Mouse (Mus musculus) common myeloid progenitor, adult 5-6 weeks (primary cell): ENCODE data around the gene Il1rn. TPM values are rescaled to one million over a fixed set of nuclear protein-coding genes. Genes with fewer than 3 reads are reported as not detected.
A peak's percentile ranks its signal among the peaks of the same experiment; 100 is the strongest.

ENCODE experiments used
- ATAC-seq: replicated peaks from 2 replicates; pipeline ENCODE4 v1.8.0; 2016; ENCODE audit warnings: low read depth, mild to moderate bottlenecking, moderate TSS enrichment, inconsistent platforms; ENCODE audit not compliant: poor library complexity, severe bottlenecking
- total RNA-seq: library from RNA; stranded (forward); fragments of 200-1000, 187-1606 nt; gene quantifications from 2 replicates; pipeline ENCODE4 v1.2.3, GENCODE M21; 2017

Gene Il1rn
- 0.41 TPM in 1 of 2 replicates, not detected in the other for total RNA-seq

DNA sequence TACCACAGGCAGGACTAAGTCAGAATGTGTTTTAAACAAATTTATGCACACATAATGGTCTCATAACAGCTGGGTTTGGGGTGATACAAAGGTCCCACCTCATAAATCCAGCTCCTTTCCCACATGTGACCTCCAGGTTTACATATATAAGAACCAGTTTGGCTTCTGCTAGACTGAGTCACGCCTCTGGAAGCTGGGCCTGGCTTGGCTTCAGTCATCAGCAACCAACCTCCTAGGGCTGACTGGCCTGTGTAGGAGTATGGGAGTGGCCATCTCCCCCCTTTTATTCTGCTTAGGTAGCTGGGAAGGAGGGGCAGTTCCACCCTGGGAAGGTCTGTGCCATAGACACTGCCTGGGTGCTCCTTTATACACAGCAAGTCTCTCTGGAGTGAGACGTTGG lies at the start of gene Il1rn:
Gene Il1rn, plus strand, starts transcription at position 309 of the 400 bp plus-strand sequence.
- no peak for ATAC-seq

DNA sequence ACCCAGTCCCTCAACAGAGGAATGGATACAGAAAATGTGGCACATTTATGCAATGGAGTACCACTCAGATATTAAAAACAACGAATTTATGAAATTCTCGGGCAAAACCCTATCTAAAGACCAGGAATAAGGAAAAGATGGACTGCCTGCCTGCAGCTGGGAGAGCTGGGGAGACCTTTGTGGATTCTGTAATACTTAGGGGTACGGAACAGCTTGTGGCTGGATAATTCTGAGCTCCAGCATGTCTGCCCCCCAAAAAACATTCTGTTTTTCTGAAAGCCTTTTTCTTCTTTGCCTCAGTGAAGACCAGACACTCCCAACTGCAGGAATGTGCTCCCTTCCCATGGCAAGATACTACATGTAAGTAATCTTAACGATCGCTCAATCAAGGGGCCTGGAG lies 45.8 kb upstream of the Il1rn start, which contains the start of gene Il1f10:
Gene Il1f10, plus strand, starts transcription at position 301 of the 400 bp plus-strand sequence.
- ATAC-seq: no peak

DNA sequence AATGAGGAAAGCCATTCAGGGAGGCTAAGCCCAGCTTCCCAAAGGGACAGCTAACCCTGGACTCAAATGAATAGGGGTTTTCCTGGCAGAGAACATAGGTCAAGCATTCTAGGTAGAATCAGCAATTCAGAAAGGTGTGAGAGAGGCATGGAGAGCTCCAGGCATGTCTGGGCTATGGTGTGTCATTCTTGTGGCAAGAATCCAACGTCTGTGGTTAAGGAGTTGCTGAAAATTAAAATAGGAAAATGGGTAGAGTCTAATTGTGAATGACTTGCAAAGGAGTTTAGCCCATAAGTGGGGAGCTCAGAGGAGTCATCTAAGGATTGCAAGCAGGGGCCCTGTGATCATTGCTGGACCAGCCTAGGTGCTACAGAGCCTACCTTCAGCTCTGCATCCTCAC lies 42.0 kb upstream of the Il1rn start:
- no peak for ATAC-seq

DNA sequence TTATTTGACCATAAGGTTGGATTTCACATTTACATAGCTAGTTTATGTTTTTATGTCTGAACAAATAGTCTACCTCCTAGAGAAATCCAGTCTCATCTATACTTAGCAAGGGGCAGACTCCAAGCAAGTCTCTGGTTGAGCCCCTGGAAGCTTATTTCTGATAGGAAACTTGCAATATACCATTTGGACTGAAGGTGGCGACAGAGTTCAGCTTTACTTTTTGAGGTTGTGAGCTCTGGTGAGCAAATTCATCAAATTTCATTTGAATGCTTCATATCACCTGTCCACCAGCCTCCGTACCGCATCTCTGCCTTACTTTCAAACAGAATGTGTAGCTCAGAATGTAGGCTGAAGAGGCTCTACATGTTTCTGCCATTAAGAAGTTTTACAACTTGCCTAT lies 39.8 kb upstream of the Il1rn start:
- peak; percentile 82 for ATAC-seq

DNA sequence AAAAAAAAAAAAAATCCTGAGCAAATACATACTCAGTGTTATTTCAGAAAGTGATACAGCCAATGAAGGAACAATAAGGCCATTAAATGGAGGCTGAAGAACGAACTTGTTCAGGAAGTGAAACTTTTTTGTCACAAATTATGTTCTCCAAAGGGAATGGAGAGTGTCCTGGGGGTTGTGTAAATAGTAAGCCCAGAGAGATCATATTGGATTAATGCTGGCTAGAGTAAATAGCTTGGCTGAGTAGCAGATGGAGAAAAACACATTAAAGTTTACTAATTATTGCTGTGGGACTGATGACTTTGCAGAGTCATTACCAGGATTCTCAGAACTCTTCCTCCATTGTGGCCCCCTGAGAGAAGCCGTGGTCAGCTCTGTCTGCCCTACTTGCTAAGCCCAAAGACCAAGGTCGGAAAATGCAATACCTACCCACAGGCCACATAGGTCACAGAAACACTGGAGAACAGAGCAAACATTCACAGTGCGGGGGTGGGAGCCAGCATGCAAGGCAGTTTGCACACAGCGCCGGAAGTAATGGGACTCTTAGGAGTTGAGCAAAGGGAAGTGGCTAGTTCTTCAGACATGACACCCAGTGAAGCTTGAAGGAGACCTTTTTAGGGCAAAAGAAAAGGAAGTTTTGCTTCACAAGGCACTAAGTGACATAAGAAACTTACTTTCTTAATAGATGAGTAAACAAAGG lies 25.2 kb upstream of the Il1rn start:
- ATAC-seq: peak; percentile 89

DNA sequence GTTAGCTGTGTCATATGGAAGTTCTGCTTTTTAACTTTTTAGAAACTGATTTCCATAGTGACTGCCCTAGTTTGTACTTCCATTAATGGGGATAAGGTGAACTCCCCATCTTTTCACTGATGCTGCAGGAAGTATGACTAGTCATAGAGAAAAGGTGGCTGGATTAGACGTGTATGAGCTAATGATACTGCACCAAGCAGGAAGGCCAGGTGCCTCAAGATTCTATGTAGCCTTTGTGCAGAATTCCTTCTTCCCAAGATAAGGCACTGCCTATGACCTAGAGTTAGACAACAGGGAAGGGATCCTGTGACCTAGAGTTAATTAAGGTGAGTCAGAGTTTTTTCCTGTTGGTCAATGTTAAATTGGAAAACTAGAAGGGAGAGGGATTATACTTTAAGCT lies 19.7 kb upstream of the Il1rn start:
- no peak for ATAC-seq

DNA sequence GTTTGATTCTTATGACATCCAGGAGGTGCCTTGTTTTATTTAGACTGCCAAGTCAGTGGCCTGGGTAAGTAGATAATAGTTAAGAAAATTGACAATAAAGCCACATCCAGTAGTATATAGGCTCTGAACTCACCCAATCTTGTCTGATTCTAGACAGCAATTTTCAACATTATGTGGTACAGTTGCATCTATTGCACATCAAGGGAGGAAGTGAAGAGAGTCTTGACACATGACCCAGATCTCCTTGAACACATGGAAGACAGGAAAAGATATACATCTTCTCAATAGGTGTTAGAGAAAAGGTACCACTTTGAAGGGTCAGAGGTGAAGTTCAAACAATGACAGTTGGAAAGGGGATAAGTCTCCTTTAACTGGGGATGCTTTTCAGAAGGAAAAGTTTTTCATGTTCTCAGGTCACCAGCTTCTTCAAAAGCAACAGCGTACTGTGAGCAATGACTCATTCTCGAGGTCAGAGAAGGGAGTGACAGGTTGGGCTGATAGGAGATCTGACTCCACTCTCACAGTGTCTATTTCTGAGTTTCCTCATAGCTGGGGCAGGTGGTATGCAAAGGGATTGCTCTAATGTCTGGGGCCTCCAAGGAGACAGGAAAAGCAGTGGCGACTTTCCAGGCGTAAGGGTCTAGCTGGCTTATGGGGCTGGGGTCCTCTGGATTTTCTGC lies 18.6 kb upstream of the Il1rn start:
- 0 out of 2 replicates have a peak, but pooled peaks have one; percentile 36 for ATAC-seq

DNA sequence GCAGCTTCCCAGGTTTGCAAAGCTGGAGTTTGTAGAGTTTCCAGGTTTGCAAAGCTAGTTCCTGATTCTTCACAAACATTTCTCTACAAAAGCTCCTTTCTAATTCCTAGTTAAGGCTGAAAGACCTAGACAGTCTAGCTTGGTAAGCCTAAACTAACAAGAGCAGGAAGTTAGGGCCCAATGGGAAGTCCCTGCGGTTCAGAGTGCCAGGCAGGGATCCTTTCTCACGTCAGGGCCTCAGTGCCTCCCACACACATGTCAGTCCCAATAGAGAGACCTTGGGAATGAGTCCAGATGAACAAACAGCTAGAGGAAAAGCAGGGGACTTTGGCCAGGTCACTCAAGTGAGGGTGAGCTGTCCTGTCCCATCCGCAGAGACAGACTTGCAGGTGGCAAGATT lies 1.3 kb upstream of the Il1rn start:
- ATAC-seq: peak; percentile 83

DNA sequence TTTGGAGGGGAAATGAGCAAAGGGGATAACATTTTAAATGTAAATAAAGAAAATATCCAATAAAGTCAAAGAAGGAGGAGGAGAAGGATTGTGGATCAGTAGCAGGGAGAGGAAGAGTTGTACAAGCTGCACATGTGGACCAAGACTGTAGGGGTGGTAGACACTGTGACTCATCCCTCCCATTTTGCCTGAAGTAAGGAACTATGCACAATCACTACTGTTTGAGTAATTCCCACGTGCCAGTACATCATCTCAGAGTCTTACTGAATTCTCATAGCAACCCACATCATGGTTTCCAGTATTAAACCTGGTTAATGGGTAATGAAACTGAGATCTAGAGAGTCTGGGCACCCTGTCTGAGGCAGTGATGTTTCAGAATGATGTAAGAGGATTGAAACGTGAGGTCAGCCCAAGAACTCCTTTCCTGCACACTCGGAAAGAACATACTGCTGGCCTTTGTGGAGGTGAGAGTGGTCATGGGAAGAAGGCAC lies 4.8 kb downstream of the Il1rn start:
- ATAC-seq: no peak

DNA sequence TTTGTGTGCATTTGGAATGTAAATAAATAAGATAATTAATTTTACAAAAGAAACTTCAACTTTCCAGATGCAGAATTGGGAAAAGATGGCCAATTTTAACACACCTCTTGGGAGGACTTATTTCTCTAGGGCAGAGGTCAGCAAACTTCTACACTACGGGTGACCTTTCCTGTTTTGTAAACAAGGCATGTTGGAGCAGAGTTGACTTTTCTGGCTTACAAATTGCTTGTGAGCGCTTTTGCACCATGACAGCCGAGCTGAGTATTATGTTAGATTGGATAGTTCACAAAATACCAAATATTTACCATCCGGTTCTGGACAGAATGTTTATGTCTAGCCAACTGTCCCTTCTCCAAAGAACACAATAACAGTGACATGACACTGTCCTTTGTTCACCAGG lies 8.0 kb downstream of the Il1rn start:
- no peak for ATAC-seq

DNA sequence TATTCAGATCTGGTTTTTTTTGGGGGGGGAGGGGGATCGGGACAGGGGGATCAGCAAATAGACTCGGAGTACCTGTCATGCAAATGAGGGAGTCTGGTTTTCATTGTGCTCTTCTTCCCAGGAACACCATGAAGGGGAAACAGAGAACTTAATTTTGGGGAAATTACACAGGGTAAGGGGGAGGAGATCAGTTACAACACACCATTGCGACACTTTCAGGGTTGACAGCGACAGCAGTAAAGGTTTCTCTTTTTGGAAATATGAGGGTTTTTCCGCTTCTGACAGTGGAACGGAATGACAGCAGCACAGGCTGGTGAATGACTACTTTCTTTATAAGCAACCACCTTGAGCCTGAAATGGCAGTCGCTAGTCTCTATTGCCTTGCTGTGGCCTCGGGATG lies 8.4 kb downstream of the Il1rn start:
- peak; percentile 74 for ATAC-seq

DNA sequence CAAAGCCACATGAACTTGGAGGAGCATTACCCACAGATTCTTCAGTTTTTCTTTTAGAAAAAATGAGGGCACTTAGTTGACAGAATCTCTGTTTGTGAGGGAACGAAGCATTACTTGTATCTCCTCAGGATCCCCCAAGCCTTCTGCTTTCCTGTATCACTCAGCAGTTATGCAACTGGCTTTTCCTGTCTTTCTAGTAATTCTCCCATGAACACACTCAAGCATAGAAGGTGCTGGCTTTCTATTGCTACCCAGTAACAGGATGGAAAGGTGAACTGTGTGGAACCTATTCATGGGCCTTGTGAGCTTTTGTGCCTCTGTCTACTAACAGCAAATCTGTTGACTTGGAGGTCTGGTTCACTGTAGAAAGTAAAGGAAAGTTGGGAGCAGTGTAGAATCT lies 11.3 kb downstream of the Il1rn start:
- no peak for ATAC-seq

DNA sequence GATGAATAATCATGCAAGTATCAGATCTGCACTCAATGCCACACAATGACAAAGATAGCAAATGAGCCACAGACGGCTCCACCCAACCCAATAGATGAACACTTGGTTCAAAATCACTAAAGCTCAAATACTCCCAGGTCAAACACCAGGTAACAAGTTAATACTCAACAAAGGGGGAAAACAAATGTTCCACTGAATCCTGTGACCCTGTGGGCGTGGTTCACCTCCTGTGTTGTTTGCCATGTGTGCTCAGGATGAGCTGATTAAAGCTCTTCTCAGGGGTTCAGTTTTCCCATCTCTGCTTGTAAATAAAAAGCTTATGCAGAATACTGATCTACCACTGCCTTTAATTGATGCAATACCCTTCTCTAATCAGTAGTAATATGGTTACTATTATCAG lies 14.5 kb downstream of the Il1rn start:
- no peak for ATAC-seq

DNA sequence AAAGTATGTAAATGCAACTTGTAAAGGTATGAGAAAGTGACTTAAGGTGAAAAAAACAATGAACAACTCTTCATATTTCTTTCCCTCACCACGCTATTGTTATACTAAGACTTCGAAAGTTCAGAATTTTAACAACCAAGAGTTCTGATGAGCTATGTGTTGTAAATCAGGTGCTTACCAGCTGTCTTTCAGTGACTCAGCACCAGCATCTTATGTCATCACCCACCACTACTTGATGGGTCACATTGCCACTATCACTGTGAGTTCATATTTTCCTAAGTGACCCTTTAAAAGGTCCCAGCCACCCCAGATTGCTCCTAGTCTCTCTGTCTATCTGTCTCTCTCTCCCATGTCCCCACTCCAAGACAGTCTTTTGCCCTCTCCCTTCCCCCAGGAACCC lies 16.4 kb downstream of the Il1rn start:
- no peak for ATAC-seq

DNA sequence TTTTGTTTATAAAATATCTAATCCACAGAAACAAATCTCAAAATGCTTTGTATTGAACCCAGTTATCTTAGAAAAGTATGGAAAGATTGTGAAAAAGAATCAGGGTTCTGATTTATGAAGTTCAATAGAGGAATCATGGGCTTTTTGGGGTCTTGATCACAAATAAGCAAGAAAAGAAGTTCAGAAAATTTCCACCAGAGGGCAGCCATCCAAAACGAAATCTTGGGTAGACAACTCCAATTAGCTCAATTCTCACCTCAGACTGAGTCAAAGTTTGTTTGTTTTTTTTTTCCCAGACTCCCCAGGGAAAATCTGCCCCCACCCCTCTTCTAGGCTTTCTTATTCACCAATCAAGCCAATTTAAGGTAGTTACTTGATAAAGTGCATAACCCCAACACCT lies 21.0 kb downstream of the Il1rn start:
- peak; percentile 52; the same call in 1 of the 2 replicates for ATAC-seq

DNA sequence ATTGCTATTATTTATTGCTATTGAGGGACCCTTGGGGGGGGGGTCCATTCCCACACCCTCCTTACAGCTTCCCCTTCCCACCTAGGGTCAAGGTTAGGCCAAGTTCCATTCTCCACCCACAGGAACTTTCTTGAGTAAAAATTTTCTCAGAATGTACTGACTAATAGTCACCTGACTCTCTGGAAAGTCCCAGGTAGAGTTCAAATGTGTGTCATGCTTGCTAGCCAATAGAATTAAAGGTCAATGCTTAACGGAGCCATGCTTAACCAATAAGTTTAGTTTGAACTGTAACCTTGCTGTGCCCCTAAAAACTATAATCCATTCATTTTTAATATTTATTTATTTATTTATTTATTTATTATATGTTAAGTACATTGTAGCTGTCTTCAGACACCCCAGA lies 22.7 kb downstream of the Il1rn start:
- ATAC-seq: no peak

DNA sequence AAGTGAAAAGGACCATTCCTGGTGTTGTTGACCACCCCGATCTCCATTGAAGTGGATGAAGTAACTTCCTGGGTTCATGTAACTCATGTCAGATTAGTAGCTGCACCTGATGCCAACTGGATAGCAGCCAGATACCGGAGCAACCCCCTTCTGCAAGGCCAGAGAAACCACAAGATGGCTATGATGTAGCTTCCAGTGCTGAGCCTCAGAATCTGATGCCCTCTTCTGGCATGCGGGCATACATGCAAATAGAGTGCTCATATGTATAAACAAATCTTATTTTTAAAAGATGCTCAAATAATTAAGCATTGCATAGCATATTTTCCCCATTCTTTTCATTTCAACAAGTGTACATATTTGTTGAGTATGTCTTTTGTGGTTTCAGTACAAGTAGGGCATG lies 27.2 kb downstream of the Il1rn start:
- ATAC-seq: no peak

DNA sequence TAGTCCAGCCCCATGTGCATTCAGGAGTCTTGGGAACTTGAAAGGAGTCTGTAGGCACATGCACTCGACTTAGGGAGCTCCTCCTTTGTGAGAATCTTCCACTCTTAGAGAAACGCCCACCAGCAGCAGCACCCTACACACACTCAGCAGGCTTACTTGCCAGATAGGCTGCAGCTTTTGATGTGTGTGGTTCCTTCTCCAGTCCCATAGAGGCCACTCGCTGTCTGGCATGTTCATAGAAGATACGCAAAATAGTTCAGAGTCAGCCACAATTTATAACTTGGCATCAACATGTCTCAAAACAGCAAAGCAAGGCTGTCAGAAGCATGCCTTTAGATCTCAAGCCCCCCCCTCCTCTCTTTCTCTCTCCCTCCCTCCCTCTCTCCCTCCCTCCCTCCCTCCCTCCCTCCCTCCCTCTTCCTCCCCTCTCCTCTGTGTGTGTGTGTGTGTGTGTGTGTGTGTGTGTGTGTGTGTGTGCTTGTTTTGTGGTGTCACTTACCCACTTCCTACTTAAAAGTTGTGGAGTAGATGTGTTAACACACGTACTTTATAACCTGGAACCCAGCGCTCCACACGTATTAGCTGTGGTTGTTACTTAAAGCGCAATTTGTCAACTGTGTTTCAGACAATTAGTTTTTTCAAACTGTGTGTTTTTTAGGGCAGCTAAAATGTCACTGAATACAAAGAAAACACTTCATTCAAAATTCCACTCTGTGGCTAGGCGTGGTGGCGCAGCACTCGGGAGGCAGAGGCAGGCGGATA lies 29.7 kb downstream of the Il1rn start:
- ATAC-seq: peak; percentile 57

DNA sequence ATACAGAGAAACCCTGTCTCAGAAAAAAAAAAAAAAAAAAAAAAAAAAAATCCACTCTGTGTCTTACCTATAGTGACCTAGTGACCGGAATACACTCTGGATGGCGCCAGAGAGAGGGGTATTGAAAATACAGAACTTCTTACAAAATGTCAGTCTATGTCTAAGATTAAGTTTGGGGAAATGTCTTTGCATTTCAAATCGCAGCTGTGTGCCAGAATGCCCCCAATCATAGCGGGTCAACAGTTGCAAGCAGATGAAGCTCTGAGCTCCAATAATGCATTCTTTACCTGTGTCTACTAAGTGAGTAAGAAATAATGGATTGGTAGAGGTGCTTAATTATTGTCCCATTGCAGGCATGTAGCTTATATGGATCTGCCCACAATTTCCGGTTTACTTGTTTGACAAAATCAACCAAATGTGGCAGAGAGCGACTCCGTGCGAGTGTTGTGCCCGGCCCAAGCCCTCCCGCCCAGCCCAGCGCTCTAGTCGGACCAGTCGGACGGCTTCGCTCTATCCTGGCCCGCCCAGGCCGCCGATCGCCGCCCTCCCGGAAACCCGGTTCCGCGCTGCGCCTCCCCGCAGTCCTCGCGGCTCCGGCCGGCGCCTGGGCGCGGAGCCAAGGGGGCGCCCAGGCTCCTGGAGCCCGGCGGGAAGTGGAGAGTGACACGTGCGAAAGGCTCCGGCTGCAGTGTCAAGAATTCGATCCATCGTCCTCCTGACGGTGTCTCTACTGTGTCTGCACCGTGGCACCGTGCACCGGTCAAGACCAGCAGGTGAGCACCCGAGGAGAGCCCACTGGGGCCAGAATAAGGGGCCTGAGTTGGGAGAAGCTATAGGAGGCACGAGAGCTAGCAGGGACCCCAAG lies 30.6 kb downstream of the Il1rn start, which contains the start of gene Psd4:
Gene Psd4, plus strand, starts transcription at position 551 of the 865 bp plus-strand sequence.
- peak; percentile 67 for ATAC-seq

DNA sequence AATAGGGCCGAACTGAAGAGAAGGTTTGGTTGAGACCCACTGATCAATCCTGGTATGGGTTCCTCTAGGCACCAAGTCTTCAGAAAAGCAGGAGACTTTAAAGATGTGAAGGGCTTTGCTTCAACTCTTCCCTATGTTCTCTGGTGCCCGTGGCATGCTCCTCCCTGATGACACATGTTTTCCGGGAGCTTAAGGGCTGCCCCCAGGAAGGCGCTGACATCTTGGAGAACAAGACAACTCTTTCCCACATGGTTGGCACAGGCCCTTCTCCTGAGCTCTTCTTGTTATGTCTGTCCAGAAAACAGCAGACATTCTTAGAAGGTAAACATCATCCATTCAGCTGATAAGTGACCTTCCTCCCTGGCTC lies 31.2 kb downstream of the Il1rn start:
- no peak for ATAC-seq
